Mouse (Mus musculus) gastrocnemius, adult 2 months (tissue): ENCODE data around the gene Vmn1r123. TPM values are rescaled to one million over a fixed set of nuclear protein-coding genes. Genes with fewer than 3 reads are reported as not detected.
"Not testable (repeated sequence)": the region's sequence is repeated elsewhere in the genome, so short reads cannot be mapped to it uniquely, and the experiment has no call there.

ENCODE experiments used
- DNase-seq: peaks from one replicate; pipeline ENCODE4 v3.0.0; 2022
- H3K27ac ChIP-seq: fragments of 200-600 bp; 2 replicates; pipeline ENCODE4 v1.8.1; 2022; ENCODE audit warnings: mild to moderate bottlenecking
- H3K4me3 ChIP-seq: fragments of 200-600 bp; 2 replicates; pipeline ENCODE4 v1.8.1; 2022; ENCODE audit warnings: mild to moderate bottlenecking, moderate library complexity
- intact Hi-C: fragments of 180-260 bp; cut with DNase I; formaldehyde crosslinking; loops from one replicate; pipeline ENCODE4 v1.15.1; 2025
- long read RNA-seq, 2 experiments: library from polyadenylated mRNA; stranded (forward); transcript quantifications; one replicate each; pipeline ENCODE4 v2.0.0; 2021
- total RNA-seq, 2 experiments: library from RNA; stranded (reverse); gene quantifications; 2 replicates each; pipeline ENCODE4 v1.2.3; 2021

Vmn1r123 gene
- not detected for total RNA-seq
- long read RNA-seq, experiment 1 = 0 reads
- long read RNA-seq, experiment 2 = 0 reads

DNA sequence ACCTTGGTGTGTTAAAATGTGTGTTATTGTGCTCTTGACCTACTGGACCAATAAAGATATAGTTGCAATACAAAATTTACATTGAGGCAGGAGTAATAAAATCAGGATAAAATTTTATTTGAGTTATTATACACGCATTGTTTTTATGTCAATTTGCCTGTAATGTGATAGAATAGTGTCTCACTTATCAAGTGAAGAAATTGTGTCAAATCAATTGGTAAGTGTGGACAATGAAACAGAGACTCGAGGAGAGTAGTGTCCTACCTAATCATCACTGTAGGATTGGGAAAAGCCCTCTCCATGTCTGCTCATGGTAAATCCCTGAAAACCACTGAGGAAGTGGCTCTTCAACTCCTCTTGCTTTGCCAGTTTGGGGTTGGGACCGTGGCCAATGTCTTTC is at the start of gene Vmn1r123:
TSS of gene Vmn1r123 (plus strand) at position 301 of the 400 bp plus-strand sequence.
- H3K27ac ChIP-seq, DNase-seq, intact Hi-C loops, H3K4me3 ChIP-seq: not testable (repeated sequence)

DNA sequence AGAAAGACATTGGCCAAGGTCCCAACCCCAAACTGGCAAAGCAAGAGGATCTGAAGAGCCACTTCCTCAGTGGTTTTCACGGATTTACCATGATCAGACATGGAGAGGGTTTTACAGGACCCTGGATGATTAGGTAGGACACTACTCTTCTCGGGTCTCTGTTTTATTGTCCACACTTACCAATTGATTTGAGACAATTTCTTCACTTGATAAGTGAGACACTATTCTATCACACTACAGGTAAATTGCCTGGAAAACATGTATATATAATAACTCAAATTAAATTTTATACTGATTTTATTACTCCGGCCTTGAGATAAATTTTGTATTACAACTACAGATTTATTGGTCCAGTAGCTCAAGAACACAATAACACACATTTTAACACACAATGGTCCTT is 28.0 kb upstream of the Vmn1r123 start, which contains the start of gene Vmn1r122:
TSS of gene Vmn1r122 (minus strand) at position 101 of the 400 bp plus-strand sequence.
- H3K4me3 ChIP-seq, H3K27ac ChIP-seq, DNase-seq, intact Hi-C loops: not testable (repeated sequence)

DNA sequence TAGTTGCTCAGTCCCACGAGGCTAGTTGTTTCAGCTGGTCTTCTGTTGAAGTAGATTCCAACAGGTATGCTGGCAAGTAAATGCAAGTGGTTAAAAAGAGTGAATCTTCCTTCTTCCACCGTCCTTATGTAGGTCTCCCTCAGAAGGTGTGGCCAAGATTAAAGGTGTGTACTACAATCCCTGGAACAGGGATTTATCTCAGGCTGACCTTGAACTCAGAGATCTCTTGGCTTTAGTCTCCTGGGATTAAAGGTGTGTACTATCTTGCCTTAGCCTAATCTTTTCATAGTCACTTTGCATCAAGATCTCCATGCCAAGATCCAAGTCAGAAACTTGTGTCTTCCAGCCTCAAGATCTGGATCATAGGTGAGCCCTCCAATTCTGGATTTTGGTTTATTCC is 28.3 kb downstream of the Vmn1r123 start, which contains the start of gene Gm5157:
TSS of gene Gm5157 (minus strand) at position 101 of the 400 bp plus-strand sequence.
- DNase-seq, H3K4me3 ChIP-seq, H3K27ac ChIP-seq, intact Hi-C loops: not testable (repeated sequence)

Other genes starting within 250 kb of the Vmn1r123 start
- gene Vmn1r118, start 249.8 kb upstream of the Vmn1r123 start, total RNA-seq = not detected
- gene Vmn1r119, start 149.7 kb upstream of the Vmn1r123 start, total RNA-seq = not detected
- gene Vmn1r120, start 108.4 kb upstream of the Vmn1r123 start, total RNA-seq = not detected
- not detected for gene Vmn1r121, start 63.7 kb upstream of the Vmn1r123 start, total RNA-seq
- not detected for gene Vmn1r122, start 28.1 kb upstream of the Vmn1r123 start, total RNA-seq
- gene Gm5157, start 28.2 kb downstream of the Vmn1r123 start, total RNA-seq = not detected
- gene Vmn1r124, start 98.4 kb downstream of the Vmn1r123 start, total RNA-seq = not detected
- gene Vmn1r125, start 110.0 kb downstream of the Vmn1r123 start, total RNA-seq = not detected
- gene Vmn1r126, start 139.3 kb downstream of the Vmn1r123 start, total RNA-seq = not detected
- gene Vmn1r127, start 157.7 kb downstream of the Vmn1r123 start, total RNA-seq = not detected
- not detected for gene Vmn1r128, start 187.2 kb downstream of the Vmn1r123 start, total RNA-seq
- not detected for gene Vmn1r129, start 199.1 kb downstream of the Vmn1r123 start, total RNA-seq